In the genomic region with DNA sequence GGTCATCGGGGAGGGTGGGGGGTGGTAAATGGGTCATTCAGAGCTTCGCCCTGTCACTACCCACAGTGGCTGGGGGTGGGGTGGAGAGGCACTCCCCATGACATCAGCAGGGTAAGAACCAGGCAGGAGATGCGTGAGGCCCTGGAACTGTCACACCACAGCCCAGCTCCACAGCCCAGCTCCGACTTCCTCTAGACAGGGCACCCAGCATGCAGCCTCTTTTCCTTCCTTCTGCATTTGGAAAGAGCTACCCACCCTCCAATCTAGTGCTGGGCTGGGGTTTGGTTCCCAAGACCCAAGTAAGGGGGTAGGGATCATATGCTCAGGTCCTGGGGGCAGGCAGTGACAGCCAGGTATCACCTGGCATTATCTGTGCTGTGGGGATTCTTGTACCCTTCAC, we compare ENCODE assay signal across 10 mouse cellular contexts.
DNase-seq lines count a peak whose midpoint lies in the region; ATAC-seq and TF ChIP-seq lines count a peak whose summit lies in the region.
"Had no signal": no experiment of that assay in that cellular context is flagged by ENCODE, and none has a peak within 500 bp of the region (broad histone marks: within the 10 kb centered on the region; RNA-seq: fewer than 3 reads in every experiment).

No protein-coding gene starts in this region.

- peak in 1 of 2 experiments; percentile 68 for DNase-seq in heart, adult 2 months
- DNase-seq in heart, postnatal 4 days = no peak
- DNase-seq in 416B (ENCODE audit: low read depth) = peak; percentile 69
- no peak for DNase-seq in embryonic facial prominence, embryonic 10.5 days (ENCODE audit: low spot score)
- DNase-seq in cerebellum, adult 8-10 months = no peak
- no peak for DNase-seq in testis, postnatal 10 days (ENCODE audit: low spot score)
- DNase-seq: cerebellum, adult 18-20 months had no signal

- WGBS in heart, adult 2 months = 83% methylated on average over 4 of the region's 4 CpGs
- 94% methylated on average over 4 of the region's 4 CpGs for WGBS in embryonic facial prominence, embryonic 10.5 days
- WGBS in hindbrain, embryonic 13.5 days = 91% methylated on average over 4 of the region's 4 CpGs

- H3K79me2 ChIP-seq in heart, adult 2 months (replicated peaks; ENCODE audit: control insufficient read depth, insufficient read depth, low read length) = no peaks in the 10 kb centered on the region

- peaks cover 7% of the 10 kb centered on the region for H3K4me1 ChIP-seq in heart, adult 2 months (ENCODE audit: control insufficient read depth, insufficient read depth, low read length)
- peaks cover 49% of the 10 kb centered on the region for H3K4me1 ChIP-seq in embryonic facial prominence, embryonic 10.5 days
- H3K4me1 ChIP-seq in hindbrain, embryonic 13.5 days (replicated peaks) = peaks cover 9% of the 10 kb centered on the region; the same call in 1 of the 2 replicates

- no peaks in the 10 kb centered on the region for H3K27me3 ChIP-seq in heart, adult 2 months (ENCODE audit: control insufficient read depth, insufficient read depth, low read length)
- H3K27me3 ChIP-seq in embryonic facial prominence, embryonic 10.5 days (replicated peaks; ENCODE audit: low read depth, poor library complexity, severe bottlenecking) = peaks cover 7% of the 10 kb centered on the region
- 0 out of 2 replicates have a peak, but pooled peaks cover 3% of the 10 kb centered on the region for H3K27me3 ChIP-seq in hindbrain, embryonic 13.5 days
- H3K27me3 ChIP-seq: neural tube, embryonic 12.5 days had no signal

- no peak for TF ChIP-seq EP300 in heart, adult 2 months (IDR thresholded peaks at IDR 0.05; ENCODE audit: insufficient read depth, low read depth, low read length)

- intact Hi-C loops in heart, adult 2 months (cut with DNase I) = no loop called here

- H3K4me3 ChIP-seq in heart, adult 2 months = no peak overlapping the region
- H3K4me3 ChIP-seq in embryonic facial prominence, embryonic 10.5 days = no peak overlapping the region
- H3K4me3 ChIP-seq in hindbrain, embryonic 13.5 days = no peak overlapping the region
- H3K4me3 ChIP-seq: neural tube, embryonic 12.5 days had no signal

- no peak overlapping the region for H3K4me2 ChIP-seq in hindbrain, embryonic 13.5 days
- H3K4me2 ChIP-seq: neural tube, embryonic 12.5 days had no signal

- no peak for TF ChIP-seq CTCF in heart, adult 2 months (IDR thresholded peaks at IDR 0.05)

- no peaks in the 10 kb centered on the region for H3K9me3 ChIP-seq in embryonic facial prominence, embryonic 10.5 days
- H3K9me3 ChIP-seq in hindbrain, embryonic 13.5 days = no peaks in the 10 kb centered on the region
- H3K9me3 ChIP-seq: neural tube, embryonic 12.5 days had no signal

- ATAC-seq in megakaryocyte, adult 5-6 weeks (ENCODE audit: poor library complexity, severe bottlenecking) = peak; percentile 33
- no peak for ATAC-seq in hindbrain, embryonic 13.5 days (ENCODE audit: low FRiP score)

- H3K9ac ChIP-seq in heart, adult 2 months (ENCODE audit: low read depth, low read length) = no peak overlapping the region
- H3K9ac ChIP-seq in hindbrain, embryonic 13.5 days = no peak overlapping the region
- H3K9ac ChIP-seq: neural tube, embryonic 12.5 days had no signal

- H3K27ac ChIP-seq in heart, adult 2 months = peak overlapping the region; percentile 40
- peak overlapping the region; percentile 57; the same call in 1 of the 2 replicates for H3K27ac ChIP-seq in embryonic facial prominence, embryonic 10.5 days (replicated peaks)
- H3K27ac ChIP-seq in hindbrain, embryonic 13.5 days = no peak overlapping the region
- H3K27ac ChIP-seq: neural tube, embryonic 12.5 days had no signal

- no peak for TF ChIP-seq POLR2A in heart, adult 2 months (IDR thresholded peaks at IDR 0.05; ENCODE audit: insufficient read depth, low read depth, low read length)

- no peaks in the 10 kb centered on the region for H3K36me3 ChIP-seq in heart, adult 2 months (ENCODE audit: control insufficient read depth, insufficient read depth, low read length)
- H3K36me3 ChIP-seq in embryonic facial prominence, embryonic 10.5 days (replicated peaks) = no peaks in the 10 kb centered on the region
- H3K36me3 ChIP-seq in hindbrain, embryonic 13.5 days = no peaks in the 10 kb centered on the region
- H3K36me3 ChIP-seq: neural tube, embryonic 12.5 days had no signal
